Mouse (Mus musculus) kidney, adult 2 months (tissue): ENCODE data around the gene U2af1l4. TPM values are rescaled to one million over a fixed set of nuclear protein-coding genes. Genes with fewer than 3 reads are reported as not detected.

Experiments
- DNase-seq: peaks from one replicate; pipeline ENCODE4 v3.0.0; 2021
- H3K27ac ChIP-seq: fragments of 200-500 bp; 2 replicates; pipeline ENCODE4 v1.5.1; 2012; ENCODE audit warnings: low read depth, low read length, control low read depth, inconsistent platforms; ENCODE audit not compliant: insufficient read depth
- H3K27me3 ChIP-seq: fragments of 200-500 bp; replicated peaks from 2 replicates; pipeline ENCODE4 v1.6.1; 2012; ENCODE audit warnings: mild to moderate bottlenecking, moderate library complexity, low read length, inconsistent platforms; ENCODE audit not compliant: control insufficient read depth, insufficient read depth
- H3K36me3 ChIP-seq: fragments of 200-500 bp; 2 replicates; pipeline ENCODE4 v1.6.1; 2012; ENCODE audit warnings: mild to moderate bottlenecking, moderate library complexity, low read length, inconsistent platforms; ENCODE audit not compliant: control insufficient read depth, insufficient read depth
- H3K4me1 ChIP-seq: fragments of 200-500 bp; 2 replicates; pipeline ENCODE4 v1.6.1; 2011; ENCODE audit warnings: low read length; ENCODE audit not compliant: control insufficient read depth, insufficient read depth
- H3K4me3 ChIP-seq: fragments of 200-500 bp; 2 replicates; pipeline ENCODE4 v1.5.1; 2011; ENCODE audit warnings: mild to moderate bottlenecking, low read depth, low read length, control low read depth; ENCODE audit not compliant: insufficient read depth
- CTCF ChIP-seq: fragments of 200-500 bp; conservative IDR thresholded peaks from 2 replicates; pipeline ENCODE4 v1.5.1; 2011; ENCODE audit warnings: low read depth, mild to moderate bottlenecking, control low read depth, low read length, moderate library complexity, mixed read lengths; ENCODE audit not compliant: insufficient read depth, insufficient read length
- POLR2A ChIP-seq: fragments of 200-500 bp; IDR thresholded peaks from one replicate; pipeline ENCODE4 v1.6.1; 2011; ENCODE audit warnings: low read depth, low read length, control low read depth
- WGBS: fragments of 180-500 bp; shearing (Covaris S2); methylation state at CpG from one replicate; pipeline ENCODE4 v1.1.7; 2018; 5-methylcytosine and 5-hydroxymethylcytosine counted together
- polyA plus RNA-seq: library from polyadenylated mRNA; depleted of rRNA; stranded (reverse); fragments of >200 nt; gene quantifications from 2 replicates; pipeline ENCODE4 v1.2.3, GENCODE M21; 2012; rRNA removed

U2af1l4 gene
- 47.9 and 54.5 TPM in 2 replicates for polyA plus RNA-seq

DNA sequence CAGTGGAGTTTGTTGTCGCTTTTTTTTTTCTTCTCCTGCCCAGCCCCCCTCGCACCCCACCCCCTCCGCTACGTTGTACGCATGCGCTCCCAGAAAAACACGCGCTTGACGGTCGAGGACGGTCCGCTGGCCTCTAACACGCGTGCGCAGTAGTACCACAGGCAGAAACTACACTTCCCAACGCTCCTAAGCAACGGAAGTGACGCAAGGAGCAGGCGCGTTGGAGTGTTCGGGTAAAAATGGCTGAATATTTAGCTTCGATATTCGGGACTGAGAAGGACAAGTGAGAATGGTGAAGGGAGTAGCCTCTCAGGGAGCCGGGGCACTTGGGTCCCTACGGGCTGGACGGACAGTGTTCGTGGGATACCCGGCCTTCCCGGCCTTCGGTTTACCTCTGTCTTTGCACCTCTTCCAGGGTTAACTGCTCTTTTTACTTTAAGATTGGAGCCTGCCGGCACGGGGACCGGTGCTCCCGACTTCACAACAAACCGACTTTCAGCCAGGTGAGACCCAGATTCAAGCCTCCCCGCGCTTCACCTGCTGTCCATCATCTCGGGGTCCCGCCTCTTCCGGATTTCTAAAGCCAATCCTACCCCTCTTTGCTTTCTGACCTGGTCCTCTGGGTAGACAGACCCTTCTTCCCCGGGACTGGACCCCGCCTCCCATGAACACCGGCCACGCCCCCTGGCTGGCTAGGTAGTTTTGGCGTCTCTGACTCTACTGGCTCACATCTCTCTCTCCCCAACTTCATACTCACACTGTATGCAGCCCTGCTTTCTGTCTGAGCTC, at the start of gene U2af1l4, which contains the start of the genes Gm49396 and Psenen:
TSS of gene U2af1l4 (plus strand) at position 185 of the 789 bp plus-strand sequence.
TSS of gene Gm49396 (plus strand) at position 228 of the 789 bp plus-strand sequence.
TSS of gene Psenen (minus strand) at position 511 of the 789 bp plus-strand sequence.
- H3K27me3 ChIP-seq, result no peaks in the 10 kb centered on the region
- under 1% methylated on average over 45 of the region's 45 CpGs for WGBS
- peak within 1 kb of the TSS; percentile 91 for H3K27ac ChIP-seq
- no peaks in the 10 kb centered on the region for H3K36me3 ChIP-seq
- peak within 1 kb of the TSS; percentile 71 for H3K4me3 ChIP-seq
- TF ChIP-seq POLR2A, result no peak
- no peak for TF ChIP-seq CTCF
- DNase-seq, result peak; percentile 99
- H3K4me1 ChIP-seq, result peaks cover 3% of the 10 kb centered on the region; the same call in 1 of the 2 replicates

GRCm38 (mm10) chr7:30515003-30515760, 47.9 kb upstream of the U2af1l4 start:
- 59% methylated on average over 24 of the region's 24 CpGs for WGBS
- no peak overlapping the region for H3K4me3 ChIP-seq
- no peak for TF ChIP-seq CTCF
- TF ChIP-seq POLR2A, result no peak

GRCm38 (mm10) chr7:30518325-30518724, 44.8 kb upstream of the U2af1l4 start:
- Histone ChIP-seq H3K4me1 (no peaks in the 10 kb centered on the region), H3K4me3 (no peak overlapping the region), H3K27me3 (no peaks in the 10 kb centered on the region), H3K27ac (no peak overlapping the region), H3K36me3 (no peaks in the 10 kb centered on the region)
- no peak for DNase-seq
- WGBS, result 57% methylated on average over 8 of the region's 8 CpGs
- TF ChIP-seq CTCF (no peak), POLR2A (no peak)

More at GRCm38 (mm10) chr7:30515003-30515760, 47.9 kb upstream of the U2af1l4 start:
- DNase-seq, result peak; percentile 23
- Histone ChIP-seq H3K27ac (no peak overlapping the region), H3K4me1 (no peaks in the 10 kb centered on the region), H3K36me3 (no peaks in the 10 kb centered on the region), H3K27me3 (no peaks in the 10 kb centered on the region)

DNA sequence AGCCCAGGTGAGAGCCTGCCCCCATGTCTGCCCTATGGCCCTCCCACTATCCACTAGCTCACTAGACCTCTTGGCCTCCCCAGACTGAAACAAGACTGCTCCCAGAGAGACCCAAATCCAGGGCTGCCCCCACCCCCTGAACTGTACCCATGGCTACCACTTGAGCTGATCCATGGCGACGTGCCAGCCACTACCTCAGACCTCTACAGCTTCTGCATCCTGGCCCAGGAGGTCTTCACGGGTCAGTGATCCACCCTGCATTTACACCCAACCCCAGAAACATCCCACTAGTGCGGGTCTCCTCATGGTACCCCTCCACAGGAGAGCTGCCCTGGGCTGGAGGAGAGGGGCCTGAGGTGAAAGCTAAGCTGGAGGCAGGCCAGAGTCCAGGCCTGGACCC, 42.7 kb upstream of the U2af1l4 start:
- Histone ChIP-seq H3K4me3 (no peak overlapping the region), H3K27ac (no peak overlapping the region), H3K4me1 (no peaks in the 10 kb centered on the region), H3K36me3 (no peaks in the 10 kb centered on the region), H3K27me3 (no peaks in the 10 kb centered on the region)
- TF ChIP-seq CTCF (no peak), POLR2A (no peak)
- DNase-seq, result peak; percentile 17
- 53% methylated on average over 4 of the region's 4 CpGs for WGBS

DNA sequence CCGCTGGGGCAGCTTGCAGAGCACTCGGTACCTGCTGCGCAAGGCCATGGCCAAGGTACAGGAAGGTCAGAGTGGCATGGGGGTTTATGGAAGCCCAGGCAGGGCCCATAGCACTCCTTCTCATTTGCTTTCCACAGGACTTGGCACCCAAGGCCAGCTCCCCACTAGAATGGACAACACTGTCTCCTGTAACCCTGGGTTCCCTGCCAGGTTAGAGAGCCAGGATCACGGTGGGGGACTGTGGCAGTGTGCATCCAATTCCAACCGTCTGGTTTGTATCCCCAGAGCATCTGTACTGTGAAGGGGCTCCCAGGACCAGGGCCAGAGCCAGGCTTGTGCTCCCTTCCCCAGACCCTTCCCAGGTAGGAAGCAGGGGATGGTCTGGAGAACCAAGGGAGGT, 42.2 kb upstream of the U2af1l4 start:
- no peak overlapping the region for H3K27ac ChIP-seq
- WGBS, result 71% methylated on average over 5 of the region's 5 CpGs
- no peak for DNase-seq
- H3K27me3 ChIP-seq, result no peaks in the 10 kb centered on the region
- H3K36me3 ChIP-seq, result no peaks in the 10 kb centered on the region
- H3K4me1 ChIP-seq, result no peaks in the 10 kb centered on the region
- no peak for TF ChIP-seq CTCF
- TF ChIP-seq POLR2A, result no peak
- no peak overlapping the region for H3K4me3 ChIP-seq

- TF ChIP-seq CTCF, result no peak
- no peak for TF ChIP-seq POLR2A
- WGBS, result 68% methylated on average over 10 of the region's 10 CpGs
- Histone ChIP-seq H3K36me3 (no peaks in the 10 kb centered on the region), H3K27ac (no peak overlapping the region), H3K4me1 (no peaks in the 10 kb centered on the region), H3K27me3 (no peaks in the 10 kb centered on the region), H3K4me3 (no peak overlapping the region)
- no peak for DNase-seq
Observed at GRCm38 (mm10) chr7:30522871-30523270, 40.2 kb upstream of the U2af1l4 start.

GRCm38 (mm10) chr7:30524487-30524886, 38.6 kb upstream of the U2af1l4 start:
- Histone ChIP-seq H3K36me3 (no peaks in the 10 kb centered on the region), H3K4me1 (no peaks in the 10 kb centered on the region), H3K27ac (no peak overlapping the region), H3K4me3 (no peak overlapping the region), H3K27me3 (no peaks in the 10 kb centered on the region)
- no peak for DNase-seq
- TF ChIP-seq CTCF, result no peak
- no peak for TF ChIP-seq POLR2A
- WGBS, result 91% methylated on average over 6 of the region's 6 CpGs
